Mouse (Mus musculus): ENCODE measurements around the gene Endov. TPM values are rescaled to one million over a fixed set of nuclear protein-coding genes. Genes with fewer than 3 reads are reported as not detected.
A peak's percentile ranks its signal among the peaks of the same experiment; 100 is the strongest.

The Endov gene
- polyA plus RNA-seq (2015; fragmentation: Nextera tagmentation; extraction: Ambion mirVana) = 17.2 and 17.6 TPM in 2 replicates

- H3K9me3 ChIP-seq = no peaks in the 10 kb centered on the region
- ATAC-seq (ENCODE audit: low FRiP score, low read depth) = peak; percentile 98
- H3K4me3 ChIP-seq = peak within 1 kb of the TSS; percentile 71
- H3K27ac ChIP-seq (replicated peaks) = peak within 1 kb of the TSS; percentile 96
- H3K4me2 ChIP-seq = peak within 1 kb of the TSS; percentile 83
- H3K36me3 ChIP-seq = no peaks in the 10 kb centered on the region
- H3K9ac ChIP-seq = peak within 1 kb of the TSS; percentile 96
- peaks cover 24% of the 10 kb centered on the region for H3K4me1 ChIP-seq (replicated peaks)
- under 1% methylated on average over 66 of the region's 66 CpGs for WGBS
- H3K27me3 ChIP-seq = no peaks in the 10 kb centered on the region
Observed at GRCm38 (mm10) chr11:119490861-119491689, at the start of gene Endov. Gene Endov, plus strand, starts transcription at chr11:119491347.

- Histone ChIP-seq H3K4me3 (no peak overlapping the region), H3K9ac (no peak overlapping the region), H3K9me3 (no peaks in the 10 kb centered on the region), H3K4me2 (no peak overlapping the region), H3K27me3 (no peaks in the 10 kb centered on the region), H3K36me3 (no peaks in the 10 kb centered on the region), H3K4me1 (replicated peaks) (no peaks in the 10 kb centered on the region), H3K27ac (replicated peaks) (no peak overlapping the region)
- ATAC-seq (ENCODE audit: low FRiP score, low read depth) = no peak
- WGBS = 87% methylated on average over 8 of the region's 8 CpGs
Observed at GRCm38 (mm10) chr11:119442199-119442598, 48.9 kb upstream of the Endov start.

- Histone ChIP-seq H3K27me3 (no peaks in the 10 kb centered on the region), H3K27ac (replicated peaks) (no peak overlapping the region), H3K4me3 (no peak overlapping the region), H3K36me3 (no peaks in the 10 kb centered on the region), H3K9me3 (no peaks in the 10 kb centered on the region), H3K4me1 (replicated peaks) (no peaks in the 10 kb centered on the region), H3K4me2 (no peak overlapping the region), H3K9ac (no peak overlapping the region)
- no peak for ATAC-seq (ENCODE audit: low FRiP score, low read depth)
- 89% methylated on average over 9 of the region's 9 CpGs for WGBS
Observed at GRCm38 (mm10) chr11:119443442-119443841, 47.7 kb upstream of the Endov start.

- 77% methylated on average over 4 of the region's 4 CpGs for WGBS
- Histone ChIP-seq H3K4me2 (no peak overlapping the region), H3K27me3 (no peaks in the 10 kb centered on the region), H3K9ac (no peak overlapping the region), H3K36me3 (no peaks in the 10 kb centered on the region), H3K9me3 (no peaks in the 10 kb centered on the region), H3K4me3 (no peak overlapping the region), H3K27ac (replicated peaks) (no peak overlapping the region), H3K4me1 (replicated peaks) (no peaks in the 10 kb centered on the region)
- no peak for ATAC-seq (ENCODE audit: low FRiP score, low read depth)
Observed at GRCm38 (mm10) chr11:119456097-119456496, 35.0 kb upstream of the Endov start.

GRCm38 (mm10) chr11:119477876-119478275, 13.3 kb upstream of the Endov start:
- no peak for ATAC-seq (ENCODE audit: low FRiP score, low read depth)

GRCm38 (mm10) chr11:119491690-119492087, 542 bp downstream of the Endov start:
- Histone ChIP-seq H3K36me3 (no peaks in the 10 kb centered on the region), H3K4me3 (peak overlapping the region; percentile 71), H3K27ac (replicated peaks) (peak overlapping the region; percentile 96), H3K4me2 (peak overlapping the region; percentile 83), H3K9me3 (no peaks in the 10 kb centered on the region), H3K27me3 (no peaks in the 10 kb centered on the region), H3K4me1 (replicated peaks) (peaks cover 24% of the 10 kb centered on the region), H3K9ac (peak overlapping the region; percentile 96)
- no peak for ATAC-seq (ENCODE audit: low FRiP score, low read depth)
- 6% methylated on average over 27 of the region's 27 CpGs for WGBS

More at GRCm38 (mm10) chr11:119477876-119478275, 13.3 kb upstream of the Endov start:
- H3K36me3 ChIP-seq = no peaks in the 10 kb centered on the region
- no peak overlapping the region for H3K4me2 ChIP-seq
- H3K27ac ChIP-seq (replicated peaks) = no peak overlapping the region
- H3K9ac ChIP-seq = no peak overlapping the region
- WGBS = 92% methylated on average over 4 of the region's 4 CpGs
- no peaks in the 10 kb centered on the region for H3K27me3 ChIP-seq
- H3K4me3 ChIP-seq = no peak overlapping the region
- H3K4me1 ChIP-seq (replicated peaks) = no peaks in the 10 kb centered on the region
- H3K9me3 ChIP-seq = no peaks in the 10 kb centered on the region

- no peaks in the 10 kb centered on the region for H3K9me3 ChIP-seq
- H3K4me2 ChIP-seq = peak overlapping the region; percentile 83
- peak overlapping the region; percentile 71 for H3K4me3 ChIP-seq
- no peaks in the 10 kb centered on the region for H3K27me3 ChIP-seq
- H3K27ac ChIP-seq (replicated peaks) = no peak overlapping the region
- H3K4me1 ChIP-seq (replicated peaks) = peaks cover 24% of the 10 kb centered on the region
- H3K9ac ChIP-seq = no peak overlapping the region
- no peaks in the 10 kb centered on the region for H3K36me3 ChIP-seq
- WGBS = 96% methylated on average over 6 of the region's 6 CpGs
- ATAC-seq (ENCODE audit: low FRiP score, low read depth) = no peak
Observed at GRCm38 (mm10) chr11:119492830-119493229, 1.7 kb downstream of the Endov start.

GRCm38 (mm10) chr11:119493516-119493915, 2.4 kb downstream of the Endov start:
- Histone ChIP-seq H3K9ac (no peak overlapping the region), H3K27me3 (no peaks in the 10 kb centered on the region), H3K4me1 (replicated peaks) (peaks cover 24% of the 10 kb centered on the region), H3K27ac (replicated peaks) (no peak overlapping the region), H3K4me3 (no peak overlapping the region), H3K36me3 (no peaks in the 10 kb centered on the region), H3K4me2 (no peak overlapping the region), H3K9me3 (no peaks in the 10 kb centered on the region)
- no peak for ATAC-seq (ENCODE audit: low FRiP score, low read depth)
- WGBS = 85% methylated on average over 4 of the region's 4 CpGs

GRCm38 (mm10) chr11:119496147-119496546, 5.0 kb downstream of the Endov start:
- no peak for ATAC-seq (ENCODE audit: low FRiP score, low read depth)
- no peaks in the 10 kb centered on the region for H3K27me3 ChIP-seq
- H3K4me2 ChIP-seq = no peak overlapping the region
- no peak overlapping the region for H3K4me3 ChIP-seq
- 88% methylated on average over 5 of the region's 5 CpGs for WGBS
- H3K9ac ChIP-seq = no peak overlapping the region
- no peaks in the 10 kb centered on the region for H3K36me3 ChIP-seq
- H3K27ac ChIP-seq (replicated peaks) = no peak overlapping the region
- peaks cover 18% of the 10 kb centered on the region for H3K4me1 ChIP-seq (replicated peaks)
- H3K9me3 ChIP-seq = no peaks in the 10 kb centered on the region

- H3K9ac ChIP-seq = no peak overlapping the region
- 70% methylated on average over 4 of the region's 4 CpGs for WGBS
- H3K9me3 ChIP-seq = no peaks in the 10 kb centered on the region
- H3K4me1 ChIP-seq (replicated peaks) = peaks cover 13% of the 10 kb centered on the region
- no peak for ATAC-seq (ENCODE audit: low FRiP score, low read depth)
- no peaks in the 10 kb centered on the region for H3K36me3 ChIP-seq
- no peaks in the 10 kb centered on the region for H3K27me3 ChIP-seq
- H3K4me3 ChIP-seq = no peak overlapping the region
- no peak overlapping the region for H3K27ac ChIP-seq (replicated peaks)
- H3K4me2 ChIP-seq = no peak overlapping the region
Observed at GRCm38 (mm10) chr11:119497451-119497850, 6.3 kb downstream of the Endov start.

GRCm38 (mm10) chr11:119499297-119499696, 8.2 kb downstream of the Endov start:
- no peak for ATAC-seq (ENCODE audit: low FRiP score, low read depth)
- H3K36me3 ChIP-seq = no peaks in the 10 kb centered on the region
- 96% methylated on average over 4 of the region's 4 CpGs for WGBS
- H3K27ac ChIP-seq (replicated peaks) = no peak overlapping the region
- H3K9ac ChIP-seq = no peak overlapping the region
- H3K4me3 ChIP-seq = no peak overlapping the region
- no peak overlapping the region for H3K4me2 ChIP-seq
- H3K4me1 ChIP-seq (replicated peaks) = no peaks in the 10 kb centered on the region
- H3K9me3 ChIP-seq = no peaks in the 10 kb centered on the region
- H3K27me3 ChIP-seq = no peaks in the 10 kb centered on the region

- Histone ChIP-seq H3K27ac (replicated peaks) (no peak overlapping the region), H3K27me3 (no peaks in the 10 kb centered on the region), H3K36me3 (no peaks in the 10 kb centered on the region), H3K4me3 (no peak overlapping the region), H3K9ac (no peak overlapping the region), H3K9me3 (no peaks in the 10 kb centered on the region), H3K4me2 (no peak overlapping the region), H3K4me1 (replicated peaks) (no peaks in the 10 kb centered on the region)
- WGBS = 74% methylated on average over 2 of the region's 2 CpGs
- no peak for ATAC-seq (ENCODE audit: low FRiP score, low read depth)
Observed at GRCm38 (mm10) chr11:119500011-119500410, 8.9 kb downstream of the Endov start.
